Mouse (Mus musculus): ENCODE data around the gene Tctex1d2.

DNA sequence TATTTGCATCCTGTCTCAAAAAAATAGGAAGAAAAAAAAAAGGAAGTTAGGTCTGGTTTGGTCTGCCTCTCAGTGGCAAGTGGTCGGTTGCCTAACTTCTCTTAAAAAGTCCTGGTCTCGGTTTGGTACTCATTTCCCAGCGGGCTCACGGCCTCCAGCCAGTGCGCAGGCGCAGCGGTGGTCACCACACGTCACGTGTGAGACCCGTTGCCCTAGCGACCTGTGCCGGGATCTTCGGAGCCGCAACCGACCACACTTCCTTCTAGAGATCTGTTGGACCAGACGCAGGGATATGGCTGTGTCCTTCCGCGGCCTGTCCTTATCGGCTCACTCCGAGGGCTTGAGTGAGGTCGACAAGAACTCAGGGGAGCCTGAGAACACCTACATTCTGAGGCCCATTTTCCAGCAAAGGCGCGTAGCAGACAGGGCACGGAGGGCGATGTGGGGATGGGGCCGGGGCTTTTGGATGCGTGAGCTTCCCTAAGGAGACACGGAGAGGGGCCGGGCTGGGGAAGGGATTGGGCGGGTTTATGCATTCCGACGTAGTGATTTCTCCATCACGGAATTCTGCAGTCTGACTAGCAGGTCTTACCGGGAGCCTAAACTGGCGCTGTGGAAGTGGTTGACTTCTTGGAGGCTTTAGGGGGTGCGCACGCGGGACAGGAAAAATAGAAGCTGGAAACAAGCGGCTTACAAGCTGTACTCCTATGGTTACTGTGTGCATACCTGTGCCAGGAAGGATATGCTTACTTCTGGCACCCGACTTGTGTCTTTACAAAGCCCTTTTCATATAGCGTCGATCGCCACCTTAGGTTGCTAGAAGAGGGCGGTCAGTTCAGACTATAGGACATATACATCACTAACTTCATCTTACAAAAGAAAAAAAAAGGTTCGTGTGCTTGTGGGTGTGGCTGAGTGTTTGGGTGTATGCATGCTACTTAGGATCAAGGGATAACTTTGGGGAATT lies at the start of gene Tctex1d2:
- TF ChIP-seq CTCF (IDR thresholded peaks at IDR 0.05; ENCODE audit: extremely low read depth, insufficient read length, insufficient replicate concordance, low read depth, low read length) (no peak), POLR2A (IDR thresholded peaks at IDR 0.05; ENCODE audit: low read depth, low read length) (peak; percentile 39; the same call in 1 of the 2 replicates)

All from small intestine, adult 2 months (tissue).